Mouse (Mus musculus) heart, adult 11 months (tissue): ENCODE results near the gene Gm2974.
"Not testable (repeated sequence)": the region's sequence is repeated elsewhere in the genome, so short reads cannot be mapped to it uniquely, and the experiment has no call there.

ENCODE experiments used
- DNase-seq: peaks from one replicate; pipeline ENCODE4 v3.0.0; 2022

The Gm2974 gene

GRCm38 (mm10) chr14:4182491-4183210, at the start of gene Gm2974:
Gene Gm2974 (plus strand): TSS chr14:4182576.
- peak; percentile 95 for DNase-seq

- not testable (repeated sequence) for DNase-seq
These were observed 40.7 kb upstream of the Gm2974 start for GRCm38 (mm10) chr14:4141646-4142045.

- not testable (repeated sequence) for DNase-seq
These were observed 17.6 kb upstream of the Gm2974 start, which contains the start of gene Gm3127 for GRCm38 (mm10) chr14:4164730-4165129. Gene Gm3127 (plus strand): TSS chr14:4165030.

GRCm38 (mm10) chr14:4182030-4182429, 346 bp upstream of the Gm2974 start:
- peak; percentile 84 for DNase-seq

GRCm38 (mm10) chr14:4183375-4183774, 999 bp downstream of the Gm2974 start:
- not testable (repeated sequence) for DNase-seq

GRCm38 (mm10) chr14:4249331-4249730, 67.0 kb downstream of the Gm2974 start, which contains the start of gene Gm3138:
Gene Gm3138 (plus strand): TSS chr14:4249631.
- not testable (repeated sequence) for DNase-seq
